Mouse (Mus musculus): ENCODE data around the gene Tm9sf4.

Tm9sf4 gene

DNA sequence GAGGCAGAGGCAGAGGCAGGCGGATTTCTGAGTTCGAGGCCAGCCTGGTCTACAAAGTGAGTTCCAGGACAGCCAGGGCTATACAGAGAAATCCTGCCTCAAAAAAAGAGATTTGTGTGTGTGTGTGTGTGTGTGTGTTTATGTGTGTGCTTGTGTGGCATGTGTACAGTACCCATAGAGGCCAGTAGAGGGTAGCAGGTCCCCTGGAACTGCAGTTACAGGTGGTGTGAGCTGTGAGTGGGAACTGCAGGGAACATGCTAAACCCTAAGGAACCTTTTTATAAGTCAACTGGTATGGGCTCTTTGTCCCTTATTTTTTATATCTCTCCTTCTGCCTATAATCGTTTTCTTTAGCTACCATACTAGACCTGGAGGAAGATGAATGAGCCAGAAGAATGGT, 3.8 kb upstream of the Tm9sf4 start:
- no peak for DNase-seq (ENCODE audit: low read depth, low spot score)

- no peak for DNase-seq (ENCODE audit: low read depth, low spot score)
Measured at GRCm38 (mm10) chr2:153160133-153160532, 970 bp upstream of the Tm9sf4 start.

GRCm38 (mm10) chr2:153161684-153162080, 579 bp downstream of the Tm9sf4 start:
- DNase-seq (ENCODE audit: low read depth, low spot score), result no peak

GRCm38 (mm10) chr2:153167136-153167535, 6.0 kb downstream of the Tm9sf4 start:
- DNase-seq (ENCODE audit: low read depth, low spot score), result no peak

DNA sequence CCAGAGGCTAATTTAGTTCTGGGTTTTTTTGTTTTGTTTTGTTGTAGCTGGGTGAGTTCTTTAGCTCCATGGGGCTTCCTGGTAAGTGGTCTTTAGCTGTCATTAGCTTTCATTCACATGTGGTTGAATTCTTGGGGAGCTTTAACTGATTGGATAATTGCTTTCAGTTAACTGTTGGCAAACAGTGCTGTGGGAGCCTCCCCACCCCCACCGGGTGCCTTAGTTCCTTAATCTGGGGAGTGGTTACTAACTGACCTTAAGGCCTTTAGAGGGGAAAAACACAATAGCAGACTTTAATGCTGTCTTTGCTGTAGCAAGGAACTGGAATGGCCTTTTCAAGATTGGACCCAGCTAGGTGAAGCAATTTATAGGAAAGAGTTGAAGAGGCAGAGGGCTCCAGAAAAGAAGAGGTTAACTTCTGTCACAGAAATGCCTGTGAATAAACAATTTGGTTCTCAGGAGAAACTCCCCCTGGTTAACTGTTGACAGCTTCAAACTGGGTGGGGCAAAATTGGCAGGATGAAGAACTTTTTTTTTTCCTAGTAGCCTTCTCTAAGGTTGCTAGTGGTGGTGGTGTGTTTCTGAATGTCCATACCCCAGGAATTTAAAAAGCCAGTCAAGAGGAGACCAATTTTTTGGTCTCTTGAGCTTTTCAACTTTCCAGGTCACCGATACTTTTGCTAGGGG, 7.2 kb downstream of the Tm9sf4 start:
- no peak for DNase-seq (ENCODE audit: low read depth, low spot score)

- no peak for DNase-seq (ENCODE audit: low read depth, low spot score)
Measured at GRCm38 (mm10) chr2:153170490-153171224, 9.6 kb downstream of the Tm9sf4 start.

DNA sequence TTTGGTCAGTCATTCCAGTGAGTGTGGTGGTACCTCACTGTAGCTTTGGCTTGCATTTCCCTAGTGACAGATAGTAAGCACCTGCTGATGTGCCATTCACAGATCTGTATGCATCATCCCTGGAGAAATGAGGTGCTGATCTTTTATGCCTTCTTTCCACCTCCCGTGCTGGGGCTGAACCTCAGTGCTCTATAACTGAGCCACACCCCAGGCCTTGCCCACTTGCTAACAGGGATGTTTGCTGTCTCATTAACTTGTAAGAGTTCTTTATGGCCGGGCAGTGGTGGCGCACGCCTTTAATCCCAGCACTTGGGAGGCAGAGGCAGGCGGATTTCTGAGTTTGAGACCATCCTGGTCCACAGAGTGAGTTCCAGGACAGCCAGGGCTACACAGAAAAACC, 10.9 kb downstream of the Tm9sf4 start:
- DNase-seq (ENCODE audit: low read depth, low spot score), result no peak

GRCm38 (mm10) chr2:153175995-153176570, 15.0 kb downstream of the Tm9sf4 start:
- no peak for DNase-seq (ENCODE audit: low read depth, low spot score)

DNA sequence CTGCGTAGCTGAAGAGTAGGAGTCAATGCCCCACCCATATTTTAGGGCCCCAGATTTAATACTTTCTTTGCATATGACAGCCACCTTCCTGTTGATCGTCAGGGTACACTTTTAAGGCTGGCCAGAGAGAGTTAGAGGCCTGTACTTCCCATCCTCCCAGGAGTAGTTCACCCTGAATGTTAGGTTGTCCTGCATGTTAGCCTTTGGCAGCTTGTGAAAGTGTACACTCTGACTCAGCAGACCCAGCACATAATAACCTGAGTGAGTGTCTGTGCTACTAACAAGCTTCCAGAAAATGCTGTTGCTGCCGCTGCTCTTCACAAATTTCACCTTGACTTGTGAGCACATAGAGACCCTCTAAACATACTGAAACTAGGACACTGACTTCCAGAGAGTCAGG, 16.1 kb downstream of the Tm9sf4 start:
- DNase-seq (ENCODE audit: low read depth, low spot score), result no peak

GRCm38 (mm10) chr2:153179126-153179860, 18.2 kb downstream of the Tm9sf4 start:
- DNase-seq (ENCODE audit: low read depth, low spot score), result no peak

DNA sequence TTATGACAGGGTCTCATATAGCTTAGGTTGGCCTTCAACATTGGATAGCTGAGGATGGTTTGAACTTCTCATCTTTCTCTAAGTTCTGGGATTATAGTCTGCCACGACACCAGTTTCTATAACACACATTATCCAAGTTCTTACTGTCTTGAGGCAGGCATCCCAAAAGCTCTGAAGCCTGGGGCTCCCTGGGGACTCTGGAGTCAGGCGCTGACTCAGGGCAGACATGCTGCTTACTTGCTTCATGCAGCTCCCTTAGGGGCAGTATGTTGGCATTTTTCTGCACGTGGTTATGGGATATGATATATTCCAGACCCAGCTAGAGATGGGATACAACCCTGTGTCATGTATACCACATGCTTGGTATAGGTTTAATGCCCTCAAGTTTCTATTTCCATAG, 18.9 kb downstream of the Tm9sf4 start:
- no peak for DNase-seq (ENCODE audit: low read depth, low spot score)

DNA sequence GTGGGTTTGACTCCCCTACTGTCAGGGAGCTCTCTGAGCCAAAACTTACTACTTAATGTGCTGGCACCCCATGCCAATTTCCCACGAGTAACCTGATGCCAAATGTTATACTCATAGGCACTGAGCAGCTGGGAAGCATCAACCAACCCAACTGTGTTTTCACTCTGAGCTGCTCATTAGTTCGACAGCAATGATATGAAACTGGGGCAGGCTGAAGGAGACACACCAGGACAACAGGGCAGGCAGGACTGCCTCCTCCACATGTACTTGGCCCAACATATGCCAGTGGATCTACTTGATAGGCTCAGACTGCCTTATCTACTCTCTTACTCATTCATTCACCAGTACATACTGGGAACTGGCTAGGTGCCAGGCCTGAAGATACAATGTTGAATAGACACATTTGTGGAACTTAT, 25.1 kb downstream of the Tm9sf4 start:
- DNase-seq (ENCODE audit: low read depth, low spot score), result peak; percentile 24

GRCm38 (mm10) chr2:153187848-153188247, 26.7 kb downstream of the Tm9sf4 start:
- DNase-seq (ENCODE audit: low read depth, low spot score), result no peak

DNA sequence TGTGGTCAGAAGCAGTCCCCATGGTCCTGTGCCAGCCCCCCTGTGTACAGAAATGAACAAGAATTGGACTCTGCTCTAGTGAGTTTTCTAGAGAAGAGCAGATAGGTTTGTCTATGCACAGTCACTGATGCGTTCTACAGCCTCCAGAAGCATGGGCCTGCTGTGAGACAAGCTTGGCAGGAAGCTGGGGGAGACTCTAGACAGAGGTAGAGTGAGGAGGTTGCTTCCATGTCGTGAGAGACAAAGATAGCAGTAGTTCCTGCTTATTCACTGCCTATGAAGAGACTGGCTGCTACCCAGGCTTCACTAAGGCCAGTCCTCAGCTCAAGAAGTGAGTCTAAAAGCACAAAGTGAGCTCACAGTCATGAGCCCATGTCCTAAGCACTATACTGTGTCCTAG, 30.1 kb downstream of the Tm9sf4 start:
- DNase-seq (ENCODE audit: low read depth, low spot score), result no peak

GRCm38 (mm10) chr2:153194255-153194654, 33.2 kb downstream of the Tm9sf4 start:
- no peak for DNase-seq (ENCODE audit: low read depth, low spot score)

- DNase-seq (ENCODE audit: low read depth, low spot score), result no peak
Measured at GRCm38 (mm10) chr2:153198485-153198884, 37.4 kb downstream of the Tm9sf4 start.

DNA sequence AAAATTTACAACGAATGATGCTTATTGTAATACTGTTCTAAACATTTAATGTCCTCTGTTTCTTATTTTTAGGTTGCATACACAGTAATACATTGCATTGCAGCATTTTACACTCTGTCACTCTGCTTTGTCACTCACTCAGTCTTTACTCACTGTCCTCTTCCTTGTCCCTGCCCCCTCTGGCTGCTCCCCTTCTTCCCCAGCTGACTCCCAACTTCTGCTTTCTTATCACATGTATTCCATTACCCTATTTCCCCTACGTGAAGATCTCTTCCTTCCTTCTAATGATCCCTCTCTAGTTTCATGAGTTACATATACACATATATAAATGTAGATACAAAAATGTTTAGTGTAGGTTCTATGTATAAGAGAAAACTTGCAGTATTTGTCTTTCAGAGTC, 38.0 kb downstream of the Tm9sf4 start:
- DNase-seq (ENCODE audit: low read depth, low spot score), result no peak

- no peak for DNase-seq (ENCODE audit: low read depth, low spot score)
Measured at GRCm38 (mm10) chr2:153202766-153203165, 41.7 kb downstream of the Tm9sf4 start.

DNA sequence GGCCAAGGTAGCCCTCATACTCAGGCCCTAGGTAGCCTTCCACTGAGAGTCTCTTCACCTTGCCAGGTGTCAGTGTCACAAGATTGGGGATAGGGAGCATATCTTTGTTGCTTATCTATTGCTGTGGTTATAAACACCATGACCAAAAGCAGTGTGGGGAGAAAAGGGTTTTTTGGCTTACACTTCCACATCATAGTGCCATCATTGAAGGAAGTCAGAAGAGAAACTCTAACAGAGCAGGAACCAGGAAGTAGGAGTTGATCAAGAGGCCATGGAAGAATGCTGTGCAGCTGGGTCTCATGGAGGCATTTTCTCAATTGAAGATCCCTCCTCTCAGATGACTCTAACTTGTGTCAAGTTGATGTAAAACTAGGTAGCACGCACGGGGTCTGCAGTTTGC, 47.0 kb downstream of the Tm9sf4 start:
- no peak for DNase-seq (ENCODE audit: low read depth, low spot score)

DNA sequence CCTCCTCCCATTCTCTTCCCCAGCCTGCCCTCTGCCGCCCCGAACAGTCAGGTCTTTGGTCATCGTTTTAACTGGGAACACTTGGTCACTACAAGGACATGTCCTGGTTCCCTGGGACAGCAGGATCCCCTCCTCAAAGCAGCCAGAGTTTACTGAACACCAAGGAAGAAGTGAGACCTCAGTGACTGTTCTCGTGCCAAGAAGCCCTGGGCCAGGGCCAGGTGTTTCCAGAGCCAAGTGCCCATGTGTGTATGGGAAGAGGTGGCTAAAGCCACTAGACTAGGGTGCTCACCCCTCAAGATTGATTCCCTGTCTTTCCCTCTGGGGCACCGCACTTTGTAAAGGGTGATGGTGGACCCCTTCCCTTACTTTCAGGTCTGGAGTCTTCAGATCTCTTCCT, 48.2 kb downstream of the Tm9sf4 start:
- DNase-seq (ENCODE audit: low read depth, low spot score), result no peak

- DNase-seq (ENCODE audit: low read depth, low spot score), result no peak
Measured at GRCm38 (mm10) chr2:153211451-153211850, 50.3 kb downstream of the Tm9sf4 start.

DNA sequence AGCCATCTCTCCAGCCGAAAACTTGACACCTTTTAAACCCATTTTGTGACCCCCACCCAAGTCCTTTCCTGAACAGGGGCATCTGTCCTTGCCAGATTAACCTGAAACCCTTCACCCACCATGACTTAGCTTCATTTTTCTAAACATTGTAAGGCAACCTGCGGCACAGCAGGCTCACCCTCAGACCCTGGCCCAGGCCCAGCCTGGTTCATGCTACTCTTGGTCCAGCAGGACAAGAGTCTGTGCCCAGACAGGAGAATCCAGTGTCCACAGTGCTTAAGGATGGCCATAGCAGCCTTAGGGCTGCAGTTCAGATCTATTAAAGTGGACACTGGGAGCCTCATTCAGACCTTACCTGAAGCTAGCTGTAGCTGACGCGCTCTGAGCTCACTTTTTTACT, 52.2 kb downstream of the Tm9sf4 start:
- no peak for DNase-seq (ENCODE audit: low read depth, low spot score)

All from brain, embryonic 18.5 days (tissue).